Mouse (Mus musculus): ENCODE results near the gene Grk3.

- TF ChIP-seq CTCF (IDR thresholded peaks at IDR 0.05; ENCODE audit: low read depth), result no peak
- no peak for TF ChIP-seq EP300 (IDR thresholded peaks at IDR 0.05; ENCODE audit: low read depth)
Measured at GRCm38 (mm10) chr5:112936632-112937031, 79.0 kb downstream of the Grk3 start.

All from heart, postnatal 0 days (tissue).